ENCODE assay signal across 12 mouse cellular contexts in genomic region chr9:32400662-32401161, GRCm38 (mm10). TPM values are rescaled to one million over a fixed set of nuclear protein-coding genes. Genes with fewer than 3 reads are reported as not detected.
DNase-seq lines count a peak whose midpoint lies in the region; ATAC-seq and TF ChIP-seq lines count a peak whose summit lies in the region.
"Had no signal": no experiment of that assay in that cellular context is flagged by ENCODE, and none has a peak within 500 bp of the region (broad histone marks: within the 10 kb centered on the region; RNA-seq: fewer than 3 reads in every experiment).

No protein-coding gene starts in this region.

- WGBS in heart, adult 2 months: 12% methylated on average over 5 of the region's 5 CpGs
- WGBS in lung, embryonic 14.5 days: 25% methylated on average over 5 of the region's 5 CpGs

- no peaks in the 10 kb centered on the region for H3K79me2 ChIP-seq in heart, adult 2 months (replicated peaks; ENCODE audit: control insufficient read depth, insufficient read depth, low read length)

- H3K4me1 ChIP-seq in heart, adult 2 months (ENCODE audit: control insufficient read depth, insufficient read depth, low read length): peaks cover 9% of the 10 kb centered on the region
- 0 out of 2 replicates have a peak, but pooled peaks cover 3% of the 10 kb centered on the region for H3K4me1 ChIP-seq in lung, embryonic 14.5 days (ENCODE audit: insufficient read depth)

- peak; percentile 50 for TF ChIP-seq EP300 in heart, adult 2 months (IDR thresholded peaks at IDR 0.05; ENCODE audit: insufficient read depth, low read depth, low read length)

- peaks cover 7% of the 10 kb centered on the region for H3K36me3 ChIP-seq in heart, adult 2 months (ENCODE audit: control insufficient read depth, insufficient read depth, low read length)
- no peaks in the 10 kb centered on the region for H3K36me3 ChIP-seq in lung, embryonic 14.5 days (ENCODE audit: insufficient read depth)

- no peak overlapping the region for H3K4me3 ChIP-seq in heart, adult 2 months
- no peak overlapping the region for H3K4me3 ChIP-seq in lung, embryonic 14.5 days (ENCODE audit: low read depth, low read length)
- H3K4me3 ChIP-seq: myocyte had no signal

- H3K27me3 ChIP-seq in heart, adult 2 months (ENCODE audit: control insufficient read depth, insufficient read depth, low read length): no peaks in the 10 kb centered on the region
- no peaks in the 10 kb centered on the region for H3K27me3 ChIP-seq in lung, embryonic 14.5 days (ENCODE audit: insufficient read depth, low read length)

- intact Hi-C loops in heart, adult 2 months (cut with DNase I): loop anchor here (5.0 to 10.0 kb wide), 2 partner anchors 294 to 682 kb away; no protein-coding TSS in a partner anchor

- no peak overlapping the region for H3K4me2 ChIP-seq in lung, embryonic 14.5 days

- DNase-seq in adrenal gland, postnatal 14 days: peak; percentile 24
- DNase-seq in heart, adult 2 months: peak; percentile 53 to 56
- peak; percentile 63 to 78 for DNase-seq in kidney, adult 8-10 months
- DNase-seq in lung, embryonic 14.5 days: peak; percentile 82
- no peak for DNase-seq in cerebellum, postnatal 4 days (ENCODE audit: low spot score in 2 of 2)
- no peak for DNase-seq in cerebellum, adult 9-10 months
- no peak for DNase-seq in right cerebral cortex, adult 2 months (ENCODE audit: low spot score in 2 of 2)
- DNase-seq: cerebellum, adult 9-11 months; gastrocnemius, postnatal 10 days; spleen, adult 18-20 months had no signal

- peak; percentile 76; the same call in 1 of the 2 replicates for ATAC-seq in lung, embryonic 14.5 days (ENCODE audit: insufficient read depth)

- H3K27ac ChIP-seq in heart, adult 2 months: peak overlapping the region; percentile 64
- 0 out of 2 replicates have a peak overlapping the region, but pooled peaks have one; percentile 3 for H3K27ac ChIP-seq in lung, embryonic 14.5 days (ENCODE audit: low read depth)

- no peaks in the 10 kb centered on the region for H3K9me3 ChIP-seq in lung, embryonic 14.5 days (ENCODE audit: low read depth, low read length)

- no peak overlapping the region for H3K9ac ChIP-seq in heart, adult 2 months (ENCODE audit: low read depth, low read length)
- no peak overlapping the region for H3K9ac ChIP-seq in lung, embryonic 14.5 days

- no peak for TF ChIP-seq CTCF in heart, adult 2 months (IDR thresholded peaks at IDR 0.05)
- TF ChIP-seq CTCF in lung, embryonic 14.5 days (IDR thresholded peaks at IDR 0.05; ENCODE audit: low read depth): no peak

- TF ChIP-seq POLR2A in heart, adult 2 months (IDR thresholded peaks at IDR 0.05; ENCODE audit: insufficient read depth, low read depth, low read length): no peak

RNA-seq across cellular contexts. Expression of gene Kcnj1, which starts 28.4 kb away (rescaled TPM):
- total RNA-seq in adrenal gland, postnatal 14 days (2021): not detected in 2 replicates
- not detected for total RNA-seq in heart, adult 2 months (2021)
- polyA plus RNA-seq in heart, adult 2 months (2012; rRNA removed): not detected in 2 replicates
- not detected in 2 replicates for polyA plus RNA-seq in lung, embryonic 14.5 days (2014; fragmentation: Nextera tagmentation; extraction: Ambion mirVana)
- total RNA-seq: gastrocnemius, postnatal 10 days; left cerebral cortex, postnatal 14 days had no signal
- polyA plus RNA-seq: myocyte had no signal

RNA-seq across cellular contexts. Expression of gene Kcnj5, which starts 56.6 kb away (rescaled TPM):
- 0.22 and 0.26 TPM in 2 replicates for total RNA-seq in adrenal gland, postnatal 14 days (2021)
- 10 to 100 TPM; 47.2 to 52.4 TPM for total RNA-seq in heart, adult 2 months (2021)
- polyA plus RNA-seq in heart, adult 2 months (2012; rRNA removed): 32.3 and 65.7 TPM in 2 replicates
- polyA plus RNA-seq in lung, embryonic 14.5 days (2014; fragmentation: Nextera tagmentation; extraction: Ambion mirVana): 0.32 and 0.99 TPM in 2 replicates
- polyA plus RNA-seq: myocyte had no signal

Comparison
In these comparisons a context has a peak if more than half of its experiments do, and no peak if none do; other contexts are left out.
1. DNase-seq: peak in adrenal gland, postnatal 14 days (single experiment), heart, adult 2 months (2 of 2), kidney, adult 8-10 months (2 of 2) and lung, embryonic 14.5 days (single experiment); none in cerebellum, postnatal 4 days (0 of 2), cerebellum, adult 9-10 months (single experiment) and right cerebral cortex, adult 2 months (0 of 2).
2. RNA of gene Kcnj5, which starts 56.6 kb away (total RNA-seq): 47.2 to 52.4 TPM in heart, adult 2 months; 0.22 to 0.26 TPM in adrenal gland, postnatal 14 days; every median in the first group is over 10 times any median in the second.